Mouse (Mus musculus) lung, embryonic 16.5 days (tissue): ENCODE data around the gene Fbxo22. TPM values are rescaled to one million over a fixed set of nuclear protein-coding genes. Genes with fewer than 3 reads are reported as not detected.

Experiments used
- ATAC-seq: fragments of 200-750 bp; cut with Nextera tagmentation; 2 replicates; pipeline ENCODE4 v1.8.0; 2017; ENCODE audit warnings: low read depth, mild to moderate bottlenecking, moderate library complexity
- H3K27ac ChIP-seq: fragments of 300-500 bp; sonication (generic); 2 replicates; pipeline ENCODE4 v1.5.1; 2014; ENCODE audit warnings: mild to moderate bottlenecking, control low read depth, low read length
- H3K27me3 ChIP-seq: fragments of 300-500 bp; sonication (generic); 2 replicates; pipeline ENCODE4 v1.6.1; 2014; ENCODE audit warnings: low read depth, low read length, mixed read lengths; ENCODE audit not compliant: control insufficient read depth, insufficient read depth
- H3K36me3 ChIP-seq: fragments of 300-500 bp; sonication (generic); 2 replicates; pipeline ENCODE4 v1.6.1; 2014; ENCODE audit warnings: low read length; ENCODE audit not compliant: control insufficient read depth, insufficient read depth
- H3K4me1 ChIP-seq: fragments of 300-500 bp; sonication (generic); replicated peaks from 2 replicates; pipeline ENCODE4 v1.6.1; 2014; ENCODE audit warnings: low read length, mixed read lengths; ENCODE audit not compliant: control insufficient read depth, insufficient read depth
- H3K4me2 ChIP-seq: fragments of 300-500 bp; sonication (generic); 2 replicates; pipeline ENCODE4 v1.6.1; 2014; ENCODE audit warnings: low read depth, low read length, control low read depth
- H3K4me3 ChIP-seq: fragments of 300-500 bp; sonication (generic); 2 replicates; pipeline ENCODE4 v1.5.1; 2014; ENCODE audit warnings: mild to moderate bottlenecking, low read length, control low read depth
- H3K9ac ChIP-seq: fragments of 300-500 bp; sonication (generic); 2 replicates; pipeline ENCODE4 v1.6.1; 2014; ENCODE audit warnings: low read length, control low read depth
- H3K9me3 ChIP-seq: fragments of 300-500 bp; sonication (generic); 2 replicates; pipeline ENCODE4 v1.6.1; 2016; ENCODE audit warnings: low read length; ENCODE audit not compliant: control insufficient read depth
- WGBS: fragments of 180-500 bp; shearing (Covaris S2); extraction: QIAGEN DNeasy Blood & Tissue Kit; methylation state at CpG from one replicate; pipeline ENCODE4 v1.1.7; 2014; 5-methylcytosine and 5-hydroxymethylcytosine counted together
- polyA plus RNA-seq: library from polyadenylated mRNA; unstranded; fragments of >200 nt; fragmentation: Nextera tagmentation; extraction: Ambion mirVana; gene quantifications from 2 replicates; pipeline ENCODE4 v1.2.1, GENCODE M21; 2015

Gene Fbxo22
- polyA plus RNA-seq, 1 experiment from 2014 or later = 52.6 TPM

GRCm38 (mm10) chr9:55213396-55213795 is 4.7 kb downstream of the Fbxo22 start:
- H3K27me3 ChIP-seq = no peaks in the 10 kb centered on the region
- H3K4me3 ChIP-seq = no peak overlapping the region
- H3K4me2 ChIP-seq = no peak overlapping the region
- no peaks in the 10 kb centered on the region for H3K9me3 ChIP-seq
- H3K9ac ChIP-seq = no peak overlapping the region
- WGBS = 100% methylated on average over 1 of the region's 1 CpGs
- H3K36me3 ChIP-seq = peaks cover 31% of the 10 kb centered on the region
- peaks cover 11% of the 10 kb centered on the region for H3K4me1 ChIP-seq
- ATAC-seq = no peak
- H3K27ac ChIP-seq = no peak overlapping the region

DNA sequence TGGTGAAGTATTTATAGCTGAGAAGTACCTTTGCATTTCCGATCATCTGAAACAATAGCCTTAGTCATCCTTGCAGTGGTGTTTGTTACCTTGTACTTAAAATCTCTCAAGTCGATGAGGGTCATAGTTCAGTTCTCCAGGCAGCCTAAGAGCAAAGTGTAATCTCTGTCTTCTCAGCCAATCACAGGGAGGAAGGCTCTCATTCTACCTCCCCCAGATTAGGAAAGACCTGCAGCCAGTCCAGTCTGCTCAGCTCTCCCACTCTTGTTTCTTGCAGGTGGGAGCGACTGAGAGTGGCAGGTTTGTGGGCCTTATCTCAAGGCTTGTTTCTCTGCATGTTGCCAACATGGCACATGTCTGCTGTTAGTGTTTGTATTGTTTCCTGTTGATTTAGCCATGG is 6.3 kb downstream of the Fbxo22 start:
- H3K4me3 ChIP-seq = no peak overlapping the region
- H3K27me3 ChIP-seq = no peaks in the 10 kb centered on the region
- H3K9ac ChIP-seq = no peak overlapping the region
- H3K4me2 ChIP-seq = no peak overlapping the region
- H3K36me3 ChIP-seq = peaks cover 40% of the 10 kb centered on the region
- WGBS = 67% methylated on average over 3 of the region's 3 CpGs
- no peak for ATAC-seq
- H3K9me3 ChIP-seq = no peaks in the 10 kb centered on the region
- H3K27ac ChIP-seq = no peak overlapping the region
- H3K4me1 ChIP-seq = peaks cover under 1% of the 10 kb centered on the region

DNA sequence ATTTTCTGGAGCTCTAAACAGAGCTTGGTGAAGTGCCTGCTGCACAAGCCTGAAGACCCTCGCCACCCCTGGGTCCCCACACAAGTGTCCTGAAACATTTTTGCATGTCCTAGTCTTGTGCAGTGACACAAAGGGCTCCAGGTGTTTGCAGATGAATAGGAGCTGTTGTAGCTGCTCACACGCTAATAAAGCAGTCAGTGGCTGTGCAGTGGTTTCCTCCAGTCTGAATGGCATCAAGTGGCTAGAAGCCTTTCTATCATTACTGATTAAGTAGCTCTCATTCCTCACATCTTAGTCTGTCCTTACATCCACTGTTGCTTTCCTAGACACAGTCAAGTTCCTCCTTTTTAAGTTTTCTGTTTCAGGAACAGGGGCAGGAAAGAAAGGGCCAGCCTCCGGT is 6.9 kb downstream of the Fbxo22 start:
- Histone ChIP-seq H3K4me1 (no peaks in the 10 kb centered on the region), H3K4me3 (no peak overlapping the region), H3K9me3 (no peaks in the 10 kb centered on the region), H3K27me3 (no peaks in the 10 kb centered on the region), H3K9ac (no peak overlapping the region), H3K36me3 (peaks cover 40% of the 10 kb centered on the region), H3K27ac (no peak overlapping the region), H3K4me2 (no peak overlapping the region)
- no peak for ATAC-seq
- WGBS = 89% methylated on average over 3 of the region's 3 CpGs

DNA sequence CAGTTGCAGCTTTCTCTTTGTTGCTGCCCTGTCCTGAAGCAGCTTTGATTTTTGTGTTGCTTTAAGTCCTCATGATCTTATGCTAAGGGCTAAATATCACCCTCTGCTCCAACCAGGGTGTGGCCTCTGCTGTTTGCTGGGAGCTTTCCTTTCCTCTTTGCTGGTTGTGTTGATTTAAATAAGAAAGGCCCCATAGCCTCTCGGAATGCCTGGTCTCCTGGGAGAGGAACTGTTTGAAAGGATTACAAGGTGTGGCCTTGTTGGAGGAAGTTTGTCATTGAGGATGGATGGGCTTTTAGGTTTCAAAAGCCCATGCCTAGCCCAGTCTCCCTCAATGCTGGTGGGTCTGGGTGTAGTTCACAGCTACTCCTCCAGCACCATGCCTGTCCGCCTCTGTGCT is 7.4 kb downstream of the Fbxo22 start:
- H3K27me3 ChIP-seq = no peaks in the 10 kb centered on the region
- H3K9me3 ChIP-seq = no peaks in the 10 kb centered on the region
- no peaks in the 10 kb centered on the region for H3K4me1 ChIP-seq
- H3K9ac ChIP-seq = no peak overlapping the region
- no peak for ATAC-seq
- 77% methylated on average over 2 of the region's 2 CpGs for WGBS
- H3K36me3 ChIP-seq = peaks cover 40% of the 10 kb centered on the region
- no peak overlapping the region for H3K4me2 ChIP-seq
- no peak overlapping the region for H3K27ac ChIP-seq
- H3K4me3 ChIP-seq = no peak overlapping the region

DNA sequence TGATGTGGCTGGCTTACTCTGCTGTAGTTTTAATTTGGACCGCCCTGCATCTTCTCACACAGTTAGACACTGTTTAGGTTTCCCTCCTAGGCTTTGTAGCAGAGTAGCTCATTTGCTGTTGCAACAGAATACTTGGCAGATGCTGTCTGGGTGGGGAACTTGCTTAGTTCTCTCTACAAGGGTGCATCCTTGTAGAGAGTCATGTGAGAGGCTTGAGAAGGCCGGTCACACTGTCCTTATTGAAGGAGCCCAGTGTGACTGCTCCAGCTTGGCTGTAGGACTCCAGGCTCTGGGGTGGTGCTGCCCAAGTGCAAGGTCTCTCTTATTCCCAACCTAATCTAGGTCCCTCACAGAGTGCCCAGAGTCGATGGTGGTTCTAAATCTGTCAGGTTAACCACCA is 8.7 kb downstream of the Fbxo22 start:
- Histone ChIP-seq H3K36me3 (peaks cover 49% of the 10 kb centered on the region), H3K9ac (no peak overlapping the region), H3K4me3 (no peak overlapping the region), H3K4me2 (no peak overlapping the region), H3K9me3 (no peaks in the 10 kb centered on the region), H3K27me3 (no peaks in the 10 kb centered on the region), H3K4me1 (no peaks in the 10 kb centered on the region), H3K27ac (no peak overlapping the region)
- no peak for ATAC-seq
- WGBS = 92% methylated on average over 3 of the region's 3 CpGs

DNA sequence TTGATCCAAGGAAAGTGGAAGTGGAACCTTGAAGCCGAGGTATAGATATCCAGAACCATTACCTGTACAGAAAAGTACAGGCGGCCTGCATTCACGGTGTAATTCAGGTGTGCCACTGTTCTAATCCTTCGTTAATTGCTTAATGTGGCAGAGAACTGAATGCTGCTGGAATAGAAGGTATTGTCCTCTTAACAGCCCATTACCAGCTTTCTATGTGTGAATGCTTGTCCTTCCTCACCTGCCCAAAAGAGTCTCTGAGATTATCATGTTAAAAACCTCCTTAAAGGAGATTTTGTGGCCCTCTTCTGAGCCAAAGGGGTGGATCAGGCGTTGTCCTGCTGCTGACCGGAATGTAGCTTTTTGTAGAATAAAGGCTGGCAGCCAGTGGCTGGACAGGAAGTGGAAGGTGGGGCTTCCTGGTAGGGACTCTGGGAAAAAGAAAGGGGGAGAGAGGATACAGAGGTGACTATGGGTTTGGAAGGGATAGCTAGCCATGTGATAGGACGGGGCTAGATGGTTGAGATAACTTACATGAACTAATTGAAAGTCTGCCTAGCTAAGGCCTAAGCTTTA is 16.5 kb downstream of the Fbxo22 start:
- no peak overlapping the region for H3K9ac ChIP-seq
- no peaks in the 10 kb centered on the region for H3K27me3 ChIP-seq

DNA sequence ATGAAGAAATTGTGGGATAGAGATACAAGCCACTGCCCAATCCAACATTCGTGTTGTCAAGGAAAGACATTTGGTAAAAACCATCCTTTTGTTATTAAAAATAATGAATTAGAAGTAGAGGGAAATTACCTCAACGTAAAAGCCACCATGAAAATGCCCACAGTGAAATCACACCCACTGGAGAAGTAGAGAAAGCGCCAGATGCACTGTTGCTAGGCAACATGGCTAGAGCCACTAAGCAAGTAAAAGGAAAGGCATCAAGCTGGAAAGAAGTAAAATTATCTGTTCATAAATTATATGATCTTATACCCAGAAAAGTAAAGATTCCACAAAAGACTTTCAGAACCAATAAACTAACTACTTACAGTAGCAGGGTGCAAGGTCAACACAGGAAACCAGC is 17.5 kb downstream of the Fbxo22 start:
- no peak overlapping the region for H3K4me3 ChIP-seq
- H3K4me2 ChIP-seq = no peak overlapping the region
- ATAC-seq = no peak
- WGBS = 86% methylated on average over 3 of the region's 3 CpGs
- no peak overlapping the region for H3K27ac ChIP-seq
- H3K9ac ChIP-seq = no peak overlapping the region
- H3K4me1 ChIP-seq = no peaks in the 10 kb centered on the region
- H3K27me3 ChIP-seq = no peaks in the 10 kb centered on the region
- H3K36me3 ChIP-seq = peaks cover 19% of the 10 kb centered on the region
- H3K9me3 ChIP-seq = no peaks in the 10 kb centered on the region

More for the DNA sequence above, 16.5 kb downstream of the Fbxo22 start:
- H3K36me3 ChIP-seq = peaks cover 19% of the 10 kb centered on the region
- H3K4me3 ChIP-seq = no peak overlapping the region
- no peak for ATAC-seq
- H3K4me2 ChIP-seq = no peak overlapping the region
- H3K27ac ChIP-seq = no peak overlapping the region
- 82% methylated on average over 7 of the region's 7 CpGs for WGBS
- H3K9me3 ChIP-seq = no peaks in the 10 kb centered on the region
- H3K4me1 ChIP-seq = no peaks in the 10 kb centered on the region

GRCm38 (mm10) chr9:55228149-55228548 is 19.4 kb downstream of the Fbxo22 start:
- peaks cover 8% of the 10 kb centered on the region for H3K36me3 ChIP-seq
- no peaks in the 10 kb centered on the region for H3K9me3 ChIP-seq
- H3K4me3 ChIP-seq = no peak overlapping the region
- no peak for ATAC-seq
- H3K9ac ChIP-seq = no peak overlapping the region
- H3K27me3 ChIP-seq = no peaks in the 10 kb centered on the region
- 83% methylated on average over 4 of the region's 4 CpGs for WGBS
- H3K4me1 ChIP-seq = no peaks in the 10 kb centered on the region
- H3K27ac ChIP-seq = no peak overlapping the region
- H3K4me2 ChIP-seq = no peak overlapping the region

GRCm38 (mm10) chr9:55229010-55229409 is 20.3 kb downstream of the Fbxo22 start:
- Histone ChIP-seq H3K36me3 (0 out of 2 replicates have a peak, but pooled peaks cover 2% of the 10 kb centered on the region), H3K9me3 (no peaks in the 10 kb centered on the region), H3K27ac (no peak overlapping the region), H3K9ac (no peak overlapping the region), H3K4me2 (no peak overlapping the region), H3K27me3 (no peaks in the 10 kb centered on the region), H3K4me1 (no peaks in the 10 kb centered on the region), H3K4me3 (no peak overlapping the region)
- 54% methylated on average over 10 of the region's 10 CpGs for WGBS
- ATAC-seq = no peak

DNA sequence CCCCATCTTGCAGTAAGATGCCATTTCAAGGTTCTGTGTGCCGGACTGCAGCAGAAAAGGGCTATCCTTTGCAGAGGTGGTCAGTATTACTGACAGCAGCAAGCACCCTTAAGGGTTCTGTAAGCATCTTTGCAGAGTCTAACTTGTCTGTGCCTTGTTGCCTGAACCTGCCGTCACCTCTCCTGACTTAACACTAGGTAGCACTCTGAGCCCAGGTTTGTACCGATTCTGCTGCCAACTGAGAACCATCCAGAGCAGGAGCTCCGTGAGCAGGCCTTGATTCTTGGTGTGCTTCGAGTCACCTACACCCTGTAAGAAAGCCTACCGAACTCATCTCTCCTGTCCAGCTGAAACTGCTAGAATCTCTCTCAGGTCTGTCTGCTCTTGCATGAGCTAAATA is 22.8 kb downstream of the Fbxo22 start:
- Histone ChIP-seq H3K36me3 (no peaks in the 10 kb centered on the region), H3K4me2 (no peak overlapping the region), H3K9ac (no peak overlapping the region), H3K4me3 (no peak overlapping the region), H3K4me1 (no peaks in the 10 kb centered on the region), H3K27ac (no peak overlapping the region), H3K9me3 (no peaks in the 10 kb centered on the region), H3K27me3 (no peaks in the 10 kb centered on the region)
- 57% methylated on average over 6 of the region's 6 CpGs for WGBS
- ATAC-seq = no peak
